9 mouse cellular contexts compared by ENCODE assay signal in genomic region chr5:142901355-142901802, GRCm38 (mm10). TPM values are rescaled to one million over a fixed set of nuclear protein-coding genes. Genes with fewer than 3 reads are reported as not detected.
A peak's percentile ranks its signal among the peaks of the same experiment; 100 is the strongest.
DNase-seq lines count a peak whose midpoint lies in the region; ATAC-seq lines count a peak whose summit lies in the region.
"Had no signal": no experiment of that assay in that cellular context is flagged by ENCODE, and none has a peak within 500 bp of the region (broad histone marks: within the 10 kb centered on the region; RNA-seq: fewer than 3 reads in every experiment).

No protein-coding gene starts in this region.

- no peak for ATAC-seq in heart, embryonic 15.5 days (replicated peaks; ENCODE audit: insufficient number of reproducible peaks, insufficient read depth, low FRiP score, low read depth)

- peaks cover 23% of the 10 kb centered on the region for H3K4me1 ChIP-seq in heart, embryonic 15.5 days (replicated peaks)

- peak; percentile 69 for DNase-seq in ovary, adult 18-20 months (ENCODE audit: low spot score)
- no peak for DNase-seq in ovary, postnatal 10 days (ENCODE audit: low spot score)
- DNase-seq in embryo, embryonic 9.5 days (ENCODE audit: extremely low spot score), result peak; percentile 51
- DNase-seq in lung, postnatal 25 days (ENCODE audit: low spot score), result peak; percentile 48
- DNase-seq in frontal cortex, postnatal 25 days (ENCODE audit: low spot score in 2 of 2), result no peak
- DNase-seq in layer of hippocampus, adult 11-12 months (ENCODE audit: low spot score), result no peak
- no peak for DNase-seq in spleen, postnatal 4 days (ENCODE audit: low spot score in 2 of 2)

- H3K9ac ChIP-seq in heart, embryonic 15.5 days, result no peak overlapping the region
- H3K9ac ChIP-seq: embryonic facial prominence, embryonic 12.5 days had no signal

- 69% methylated on average over 7 of the region's 7 CpGs for WGBS in heart, embryonic 15.5 days

- peak overlapping the region; percentile 100 for H3K27ac ChIP-seq in heart, embryonic 15.5 days

- H3K4me3 ChIP-seq in heart, embryonic 15.5 days, result no peak overlapping the region
- H3K4me3 ChIP-seq: embryonic facial prominence, embryonic 12.5 days had no signal

- no peaks in the 10 kb centered on the region for H3K27me3 ChIP-seq in heart, embryonic 15.5 days
- H3K27me3 ChIP-seq: embryonic facial prominence, embryonic 12.5 days had no signal

- H3K4me2 ChIP-seq in heart, embryonic 15.5 days, result no peak overlapping the region
- H3K4me2 ChIP-seq: embryonic facial prominence, embryonic 12.5 days had no signal

- H3K36me3 ChIP-seq in heart, embryonic 15.5 days, result peaks cover 48% of the 10 kb centered on the region

- H3K9me3 ChIP-seq in heart, embryonic 15.5 days (replicated peaks), result no peaks in the 10 kb centered on the region
- H3K9me3 ChIP-seq: embryonic facial prominence, embryonic 12.5 days had no signal

RNA-seq across cellular contexts. Expression of gene Actb, which starts 5.2 kb away (rescaled TPM):
- 5,943 and 6,493 TPM in 2 replicates for polyA plus RNA-seq in heart, embryonic 15.5 days (2015; fragmentation: Nextera tagmentation; extraction: Ambion mirVana)

RNA-seq across cellular contexts. Expression of gene Fbxl18, which starts 6.2 kb away (rescaled TPM):
- 7.7 and 9.9 TPM in 2 replicates for polyA plus RNA-seq in heart, embryonic 15.5 days (2015; fragmentation: Nextera tagmentation; extraction: Ambion mirVana)

RNA-seq across cellular contexts. Expression of gene Fscn1, which starts 58.8 kb away (rescaled TPM):
- 108 and 137 TPM in 2 replicates for polyA plus RNA-seq in heart, embryonic 15.5 days (2015; fragmentation: Nextera tagmentation; extraction: Ambion mirVana)

Comparison
In these comparisons a context has a peak if more than half of its experiments do, and no peak if none do; other contexts are left out.
1. DNase-seq: peak in ovary, adult 18-20 months (single experiment), embryo, embryonic 9.5 days (single experiment) and lung, postnatal 25 days (single experiment); none in ovary, postnatal 10 days (single experiment), frontal cortex, postnatal 25 days (0 of 2), layer of hippocampus, adult 11-12 months (single experiment) and spleen, postnatal 4 days (0 of 2).